In the genomic region with DNA sequence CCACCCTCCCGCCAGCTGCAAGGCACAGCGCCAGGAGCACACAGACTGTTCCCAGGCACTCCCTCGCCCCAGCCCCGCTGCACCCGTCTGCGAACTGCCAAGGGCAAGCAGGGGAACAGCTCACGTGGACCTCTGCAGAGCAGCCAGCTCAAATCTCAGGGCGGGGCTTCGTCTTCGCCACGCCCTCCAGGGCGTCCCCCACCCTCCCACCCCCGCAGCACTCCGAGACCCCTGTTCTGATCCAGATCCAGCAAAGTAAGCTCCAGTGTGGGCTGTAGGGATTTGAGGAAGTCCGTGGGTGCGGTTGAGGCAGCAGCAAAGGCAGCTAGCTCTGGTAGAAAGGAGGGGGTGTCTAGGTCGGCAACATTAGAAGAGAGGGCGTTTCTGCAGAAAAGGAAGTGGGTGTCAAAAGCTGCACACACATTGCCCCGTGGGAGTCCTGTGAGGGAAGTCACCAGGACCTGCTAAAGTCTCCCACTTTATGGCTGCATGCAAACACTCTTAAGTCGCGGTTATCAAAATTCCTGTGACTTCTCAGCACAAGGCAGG, we compare ENCODE assay signal across 7 mouse cellular contexts.
A peak's percentile ranks its signal among the peaks of the same experiment; 100 is the strongest.
DNase-seq lines count a peak whose midpoint lies in the region; ATAC-seq and TF ChIP-seq lines count a peak whose summit lies in the region.

No protein-coding gene starts in this region.

- H3K9me3 ChIP-seq in intestine, embryonic 15.5 days: no peaks in the 10 kb centered on the region
- H3K9me3 ChIP-seq in midbrain, embryonic 11.5 days (ENCODE audit: control insufficient read depth, low read length): no peaks in the 10 kb centered on the region

- DNase-seq in gastrocnemius, postnatal 25 days: peak; percentile 93
- DNase-seq in left cerebral cortex, postnatal 4 days: peak; percentile 72
- peak; percentile 89 for DNase-seq in midbrain, embryonic 11.5 days (ENCODE audit: low spot score, missing footprints)
- DNase-seq in spleen, adult 18-20 months: peak; percentile 70 to 71

- ATAC-seq in activated CD4-positive, CD25-positive, alpha-beta regulatory T cell, adult 4 months: peak; percentile 85
- ATAC-seq in intestine, embryonic 15.5 days: peak; percentile 96
- peak; percentile 93 for ATAC-seq in midbrain, embryonic 11.5 days (ENCODE audit: low FRiP score)

- H3K27ac ChIP-seq in cortical plate, adult 2 months (ENCODE audit: insufficient read depth, low read length): peak overlapping the region; percentile 20; the same call in 1 of the 2 replicates
- H3K27ac ChIP-seq in intestine, embryonic 15.5 days: peak overlapping the region; percentile 86
- no peak overlapping the region for H3K27ac ChIP-seq in midbrain, embryonic 11.5 days (ENCODE audit: low read depth, low read length)

- no peak for TF ChIP-seq POLR2A in cortical plate, adult 2 months (IDR thresholded peaks at IDR 0.05; ENCODE audit: extremely low read depth, insufficient read depth, low read length)

- TF ChIP-seq CTCF in cortical plate, adult 2 months (IDR thresholded peaks at IDR 0.05; ENCODE audit: extremely low read depth, insufficient read depth, low read length): no peak

- H3K27me3 ChIP-seq in intestine, embryonic 15.5 days (replicated peaks): no peaks in the 10 kb centered on the region
- no peaks in the 10 kb centered on the region for H3K27me3 ChIP-seq in midbrain, embryonic 11.5 days (ENCODE audit: control insufficient read depth, insufficient read depth, low read length)

- WGBS in intestine, embryonic 15.5 days: under 1% methylated on average over 21 of the region's 21 CpGs
- WGBS in midbrain, embryonic 11.5 days: 2% methylated on average over 21 of the region's 21 CpGs

- no peaks in the 10 kb centered on the region for H3K36me3 ChIP-seq in intestine, embryonic 15.5 days
- no peaks in the 10 kb centered on the region for H3K36me3 ChIP-seq in midbrain, embryonic 11.5 days (ENCODE audit: control insufficient read depth, insufficient read depth, low read length)

- H3K4me1 ChIP-seq in cortical plate, adult 2 months (ENCODE audit: control insufficient read depth, insufficient read depth, low read length): peaks cover 9% of the 10 kb centered on the region
- peaks cover 19% of the 10 kb centered on the region for H3K4me1 ChIP-seq in intestine, embryonic 15.5 days (replicated peaks)
- H3K4me1 ChIP-seq in midbrain, embryonic 11.5 days (ENCODE audit: control insufficient read depth, insufficient read depth, low read length): peaks cover 8% of the 10 kb centered on the region; the same call in 1 of the 2 replicates

- peak overlapping the region; percentile 16 for H3K4me3 ChIP-seq in cortical plate, adult 2 months (ENCODE audit: insufficient read depth, low read length)
- H3K4me3 ChIP-seq in intestine, embryonic 15.5 days (replicated peaks): peak overlapping the region; percentile 36
- H3K4me3 ChIP-seq in midbrain, embryonic 11.5 days (ENCODE audit: low read depth, low read length): peak overlapping the region; percentile 35

- peak overlapping the region; percentile 68 for H3K4me2 ChIP-seq in intestine, embryonic 15.5 days (replicated peaks)
- H3K4me2 ChIP-seq in midbrain, embryonic 11.5 days: peak overlapping the region; percentile 56

- intact Hi-C loops in left cerebral cortex, postnatal 4 days (cut with DNase I): loop anchor here (10.0 kb wide), 1 partner anchor 136 kb away; no protein-coding TSS in a partner anchor

- H3K9ac ChIP-seq in intestine, embryonic 15.5 days: peak overlapping the region; percentile 26; the same call in 1 of the 2 replicates
- H3K9ac ChIP-seq in midbrain, embryonic 11.5 days (ENCODE audit: low read length): peak overlapping the region; percentile 4; the same call in 1 of the 2 replicates
